Mouse (Mus musculus) heart, adult 18-20 months (tissue): ENCODE results near the gene Lag3. TPM values are rescaled to one million over a fixed set of nuclear protein-coding genes. Genes with fewer than 3 reads are reported as not detected.
A peak's percentile ranks its signal among the peaks of the same experiment; 100 is the strongest.

ENCODE experiments used
- DNase-seq, 2 experiments: peaks; one replicate each; pipeline ENCODE4 v3.0.0; 2021 to 2022; ENCODE audit warnings: mixed read lengths in 1 of 2
- total RNA-seq, 2 experiments: library from RNA; stranded (reverse); gene quantifications; 2 replicates each; pipeline ENCODE4 v1.2.3; 2021

The Lag3 gene
- total RNA-seq, 2 experiments from 2014 or later: 0.23 to 0.35 TPM

DNA sequence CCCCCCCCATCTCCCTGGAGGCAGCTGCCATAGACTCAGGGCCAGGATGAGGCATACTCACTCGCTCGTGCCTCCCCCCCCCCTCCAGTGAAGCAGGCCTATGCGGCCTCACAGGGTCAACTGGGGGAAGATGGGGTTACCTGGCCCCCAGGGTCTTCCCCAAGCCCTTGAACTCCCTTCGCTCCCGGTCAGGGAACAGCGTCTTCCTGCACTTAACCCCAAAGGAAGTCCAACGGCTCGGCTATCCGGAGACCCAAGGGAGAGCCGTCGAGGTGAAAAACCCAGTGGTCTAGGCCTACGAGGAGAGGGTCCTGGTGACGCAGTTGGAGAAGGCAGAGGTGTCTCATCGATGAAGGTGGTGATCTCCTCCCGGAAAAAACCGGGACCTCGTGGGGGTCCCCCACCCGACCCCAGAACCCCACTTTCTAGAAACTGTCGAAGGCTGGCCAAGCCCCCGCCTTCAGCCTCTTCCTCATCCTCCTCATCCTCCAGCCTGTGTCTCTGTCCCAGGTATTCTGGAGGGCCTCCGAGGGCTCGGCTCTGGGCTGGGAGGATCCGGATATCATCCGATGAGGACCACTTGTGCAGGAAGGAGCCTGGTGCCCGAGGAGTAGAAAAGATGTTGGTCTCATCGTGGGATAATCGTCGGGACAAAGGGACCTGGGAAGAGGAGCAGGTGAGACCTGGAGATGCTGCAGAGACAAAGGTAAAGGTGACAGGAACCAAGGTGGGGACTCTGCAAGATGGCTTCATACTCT, 52.8 kb downstream of the Lag3 start:
- no peak for DNase-seq

DNA sequence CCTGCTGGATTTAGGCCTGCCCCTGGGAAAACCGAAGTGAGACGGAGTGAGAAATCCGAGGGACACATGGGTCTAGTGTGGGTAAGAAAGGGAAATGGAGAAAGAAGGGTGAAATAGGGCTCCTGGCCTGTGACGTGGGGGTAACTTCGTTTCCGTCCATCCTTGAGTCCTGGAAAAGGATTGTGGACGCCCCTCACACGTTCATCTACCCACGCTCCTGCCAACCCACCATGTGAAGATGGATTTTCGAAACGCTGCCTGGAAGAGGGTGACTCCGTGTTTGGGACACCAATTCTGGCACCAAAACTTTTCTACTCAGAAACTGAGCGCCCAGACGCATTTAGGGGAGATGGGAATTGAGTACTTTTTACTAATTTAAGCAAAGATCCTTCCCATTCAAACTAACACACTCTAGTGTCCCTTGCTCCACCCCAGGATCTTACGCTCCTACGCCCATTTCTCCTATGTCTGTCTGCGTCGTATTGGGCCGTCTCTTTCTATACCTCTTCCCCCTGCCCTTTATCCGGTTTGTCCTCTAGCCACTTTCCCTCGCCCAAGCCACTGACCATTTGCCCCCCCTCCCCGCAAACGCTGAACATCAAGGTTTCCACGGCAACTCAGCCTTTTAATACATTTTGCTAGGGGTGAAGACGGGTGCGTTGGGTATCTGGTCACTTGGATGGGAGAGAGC, 53.5 kb downstream of the Lag3 start:
- DNase-seq: no peak

- DNase-seq: peak; percentile 87
Measured at GRCm38 (mm10) chr6:124856916-124857839, 54.3 kb downstream of the Lag3 start, which contains the start of gene P3h3. TSS of gene P3h3 (minus strand) at chr6:124857752.

DNA sequence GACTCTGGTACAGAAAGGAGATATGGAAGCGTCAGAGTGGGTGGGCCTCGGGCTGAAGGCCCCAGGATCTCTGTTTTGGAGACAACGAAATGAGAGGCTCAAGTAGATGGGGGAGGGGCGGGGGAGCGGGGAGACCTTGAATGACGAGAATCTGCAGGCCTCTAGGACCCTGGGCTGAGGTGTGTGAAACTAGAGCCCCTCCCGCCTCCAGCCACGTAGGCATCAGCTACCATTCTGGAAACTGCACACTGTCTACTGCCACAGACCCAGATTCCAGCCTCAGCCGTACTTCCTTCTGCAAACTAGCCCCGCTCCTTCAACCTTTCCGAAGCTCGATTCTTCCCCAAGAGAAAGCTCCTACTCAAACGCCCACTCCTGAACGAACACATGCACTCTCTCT, 55.2 kb downstream of the Lag3 start:
- DNase-seq: no peak

DNA sequence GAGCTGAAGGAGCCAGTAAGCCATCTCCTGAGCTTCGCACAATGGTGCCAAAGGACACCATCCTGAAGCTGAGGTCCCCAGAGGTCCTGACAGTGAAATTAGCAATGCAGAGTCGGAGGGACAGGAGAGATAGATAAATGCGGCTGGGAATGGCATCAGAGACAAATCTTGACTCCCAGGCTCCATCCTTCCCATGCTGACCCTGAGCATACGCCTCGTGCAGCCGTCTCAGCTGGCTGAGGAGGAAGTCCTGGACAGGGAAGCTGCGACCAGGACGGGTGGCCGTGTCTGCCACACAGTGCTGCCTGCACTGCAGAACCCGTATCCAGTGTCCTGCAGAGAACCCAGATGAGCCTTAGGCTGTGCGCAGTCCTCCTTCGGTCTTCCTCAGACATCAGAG, 56.9 kb downstream of the Lag3 start:
- no peak for DNase-seq

Other genes starting within 250 kb of the Lag3 start
- gene Lpcat3, start 248.7 kb downstream of the Lag3 start, total RNA-seq: 10 to 100 TPM; 37.3 to 38.3 TPM
- gene Emg1, start 199.5 kb downstream of the Lag3 start, total RNA-seq: 10 to 100 TPM; 78.1 to 80.8 TPM
- gene Phb2, start 199.4 kb downstream of the Lag3 start, total RNA-seq: 100 to 1,000 TPM; 277 to 319 TPM
- 10 to 100 TPM in 1 of 2 experiments, 1 to 10 TPM in 1; 3.0 to 12.9 TPM for gene Ptpn6, start 173.0 kb downstream of the Lag3 start, total RNA-seq
- 100 to 1,000 TPM; 277 to 290 TPM for gene Grcc10, start 170.3 kb downstream of the Lag3 start, total RNA-seq
- not detected for gene Gm45234, start 155.7 kb downstream of the Lag3 start, total RNA-seq
- gene Atn1, start 155.2 kb downstream of the Lag3 start, total RNA-seq: 10 to 100 TPM; 41.1 to 46.9 TPM
- gene Eno2, start 142.0 kb downstream of the Lag3 start, total RNA-seq: 1 to 10 TPM; 2.5 to 2.7 TPM
- under 1 TPM; 0.55 to 0.82 TPM for gene Lrrc23, start 132.0 kb downstream of the Lag3 start, total RNA-seq
- 1 to 10 TPM; 2.7 to 3.0 TPM for gene Spsb2, start 103.0 kb downstream of the Lag3 start, total RNA-seq
- 1,000 to 10,000 TPM in 1 of 2 experiments, 100 to 1,000 TPM in 1; 897 to 1,017 TPM for gene Tpi1, start 97.4 kb downstream of the Lag3 start, total RNA-seq
- 10 to 100 TPM; 74.6 to 78.6 TPM for gene Usp5, start 82.2 kb downstream of the Lag3 start, total RNA-seq
- gene Cdca3, start 82.2 kb downstream of the Lag3 start, total RNA-seq: under 1 TPM; 0.54 to 0.55 TPM
- 10 to 100 TPM; 14.1 to 14.6 TPM for gene Gnb3, start 71.4 kb downstream of the Lag3 start, total RNA-seq
- gene P3h3, start 54.0 kb downstream of the Lag3 start, total RNA-seq: 1 to 10 TPM; 8.2 to 8.3 TPM
- gene Gpr162, start 47.7 kb downstream of the Lag3 start, total RNA-seq: under 1 TPM; 0.36 to 0.84 TPM
- gene Cd4, start 23.5 kb downstream of the Lag3 start, total RNA-seq: 1 to 10 TPM in 1 of 2 experiments, under 1 TPM in 1; 0.50 to 3.7 TPM
- 100 to 1,000 TPM; 135 to 139 TPM for gene Ptms, start 8.4 kb upstream of the Lag3 start, total RNA-seq
- 100 to 1,000 TPM; 185 to 191 TPM for gene Mlf2, start 19.7 kb upstream of the Lag3 start, total RNA-seq
- gene Cops7a, start 53.8 kb upstream of the Lag3 start, total RNA-seq: 100 to 1,000 TPM in 1 of 2 experiments, 10 to 100 TPM in 1; 94.3 to 102 TPM
- under 1 TPM; 0.62 to 0.80 TPM for gene Pianp, start 85.0 kb upstream of the Lag3 start, total RNA-seq
- gene Zfp384, start 97.4 kb upstream of the Lag3 start, total RNA-seq: 10 to 100 TPM; 20.5 to 20.6 TPM
- gene Ing4, start 128.1 kb upstream of the Lag3 start, total RNA-seq: 10 to 100 TPM; 22.4 to 26.6 TPM
- gene Acrbp, start 138.0 kb upstream of the Lag3 start, total RNA-seq: 1 to 10 TPM in 1 of 2 experiments, under 1 TPM in 1; 0.99 to 2.7 TPM
- under 1 TPM; 0.25 to 0.62 TPM for gene Lpar5, start 156.2 kb upstream of the Lag3 start, total RNA-seq
- gene Chd4, start 184.3 kb upstream of the Lag3 start, total RNA-seq: 100 to 1,000 TPM; 105 to 111 TPM
- 10 to 100 TPM; 19.2 to 20.1 TPM for gene Nop2, start 220.2 kb upstream of the Lag3 start, total RNA-seq
- 1 to 10 TPM; 5.0 to 5.9 TPM for gene Iffo1, start 233.5 kb upstream of the Lag3 start, total RNA-seq